Mouse (Mus musculus): ENCODE measurements at regions not wholly inside any gene's neighbourhood (a gene's known extent, or its start where the extent isn't known, plus 50 kb on each side); places are given as distances from the start of the nearest gene placed in this dataset.

DNA sequence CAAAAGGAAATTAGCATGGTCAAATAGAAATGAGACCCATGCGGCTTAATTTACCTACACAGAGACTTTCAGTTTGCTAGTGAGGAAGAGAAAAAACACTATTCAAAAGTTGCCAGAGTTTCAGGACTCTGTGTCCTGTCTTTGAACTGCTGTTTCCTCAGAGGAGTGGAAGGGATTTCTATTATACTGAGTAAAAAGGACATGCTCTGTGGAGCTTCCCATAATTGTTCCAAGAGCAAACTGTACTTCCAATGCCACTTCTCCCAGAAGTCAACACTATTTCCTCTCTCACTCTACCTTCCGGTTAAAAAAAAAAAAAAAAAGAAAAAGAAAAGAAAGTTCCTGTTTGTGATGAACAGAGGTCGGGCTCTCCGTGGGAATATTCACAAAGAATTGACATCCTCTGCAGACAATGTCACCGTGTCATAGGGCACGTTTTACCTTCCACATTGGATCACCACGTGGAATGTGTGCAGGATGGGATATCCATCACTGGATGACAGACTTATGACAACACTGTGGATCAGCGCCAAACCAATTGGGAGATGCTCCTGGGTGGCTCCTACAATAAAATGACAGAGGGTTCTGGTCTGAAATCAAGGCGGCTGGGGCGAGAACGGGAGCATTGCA, 377.5 kb downstream of the Gja1 start:
- no peaks in the 10 kb centered on the region for H3K36me3 ChIP-seq (ENCODE audit: insufficient read depth)
- no peaks in the 10 kb centered on the region for H3K27me3 ChIP-seq (ENCODE audit: insufficient read depth, low read length)
- no peak for TF ChIP-seq CTCF (IDR thresholded peaks at IDR 0.05; ENCODE audit: low read depth)
- no peak for DNase-seq
- no peak overlapping the region for H3K27ac ChIP-seq (ENCODE audit: low read depth, low read length)
- no peak for ATAC-seq
- H3K4me3 ChIP-seq (ENCODE audit: low read depth, low read length) = no peak overlapping the region
- no peaks in the 10 kb centered on the region for H3K9me3 ChIP-seq (ENCODE audit: low read length)
- H3K4me2 ChIP-seq (ENCODE audit: low read depth) = no peak overlapping the region
- H3K9ac ChIP-seq = no peak overlapping the region
- WGBS = 71% methylated on average over 11 of the region's 11 CpGs
- H3K4me1 ChIP-seq (ENCODE audit: insufficient read depth) = no peaks in the 10 kb centered on the region

DNA sequence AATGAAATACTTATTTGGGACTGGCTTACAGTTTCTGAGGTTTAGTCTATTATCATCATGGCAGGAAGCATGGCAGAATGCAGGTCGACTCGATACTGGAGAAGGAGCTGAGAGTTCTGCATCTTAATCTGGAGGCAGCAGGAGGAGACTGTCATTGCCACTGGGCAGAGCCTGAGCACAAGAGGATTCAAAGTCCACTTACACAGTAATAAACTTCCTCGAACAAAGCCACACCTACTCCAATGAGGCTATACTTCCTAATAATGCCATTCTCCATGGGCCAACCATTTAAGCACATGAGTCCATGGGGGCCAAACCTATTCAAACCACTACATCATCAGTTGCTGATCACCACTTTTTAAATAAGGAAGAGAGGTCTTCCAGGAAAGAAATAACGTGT, 393.5 kb downstream of the Gja1 start:
- no peaks in the 10 kb centered on the region for H3K9me3 ChIP-seq (ENCODE audit: low read length)
- H3K27me3 ChIP-seq (ENCODE audit: insufficient read depth, low read length) = no peaks in the 10 kb centered on the region
- no peak for DNase-seq
- no peaks in the 10 kb centered on the region for H3K36me3 ChIP-seq (ENCODE audit: insufficient read depth)
- H3K4me3 ChIP-seq (ENCODE audit: low read depth, low read length) = no peak overlapping the region
- H3K4me1 ChIP-seq (ENCODE audit: insufficient read depth) = no peaks in the 10 kb centered on the region
- no peak for TF ChIP-seq CTCF (IDR thresholded peaks at IDR 0.05; ENCODE audit: low read depth)
- WGBS = 88% methylated on average over 4 of the region's 4 CpGs
- no peak overlapping the region for H3K9ac ChIP-seq
- no peak for ATAC-seq
- H3K4me2 ChIP-seq (ENCODE audit: low read depth) = no peak overlapping the region
- H3K27ac ChIP-seq (ENCODE audit: low read depth, low read length) = no peak overlapping the region

GRCm38 (mm10) chr10:56782265-56782664, 405.1 kb downstream of the Gja1 start:
- H3K9ac ChIP-seq = no peak overlapping the region
- no peak for ATAC-seq
- no peaks in the 10 kb centered on the region for H3K4me1 ChIP-seq (ENCODE audit: insufficient read depth)
- no peaks in the 10 kb centered on the region for H3K9me3 ChIP-seq (ENCODE audit: low read length)
- no peak overlapping the region for H3K4me2 ChIP-seq (ENCODE audit: low read depth)
- TF ChIP-seq CTCF (IDR thresholded peaks at IDR 0.05; ENCODE audit: low read depth) = no peak
- no peak for DNase-seq
- no peaks in the 10 kb centered on the region for H3K36me3 ChIP-seq (ENCODE audit: insufficient read depth)
- WGBS = 86% methylated on average over 2 of the region's 2 CpGs
- no peaks in the 10 kb centered on the region for H3K27me3 ChIP-seq (ENCODE audit: insufficient read depth, low read length)
- no peak overlapping the region for H3K27ac ChIP-seq (ENCODE audit: low read depth, low read length)
- no peak overlapping the region for H3K4me3 ChIP-seq (ENCODE audit: low read depth, low read length)

DNA sequence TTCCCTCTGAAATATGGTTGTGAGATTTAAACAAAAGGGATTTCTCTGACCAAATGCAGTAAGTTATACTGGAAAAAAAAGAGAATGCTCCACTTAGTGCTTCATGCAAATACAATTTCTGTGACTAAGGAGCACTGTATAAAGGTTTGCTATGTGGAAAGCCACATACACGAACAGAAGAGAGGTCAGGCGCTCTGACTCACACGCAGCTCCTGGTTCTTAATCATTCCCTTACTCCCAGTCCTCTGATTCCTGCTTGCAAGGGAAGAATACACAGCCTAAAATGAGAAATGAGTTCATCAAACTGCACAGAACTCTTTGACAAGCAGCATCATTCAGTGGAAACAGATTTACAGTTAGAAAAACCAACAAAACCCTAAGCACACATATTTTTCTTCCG, 406.8 kb downstream of the Gja1 start:
- 89% methylated on average over 4 of the region's 4 CpGs for WGBS
- no peak for TF ChIP-seq CTCF (IDR thresholded peaks at IDR 0.05; ENCODE audit: low read depth)
- H3K4me2 ChIP-seq (ENCODE audit: low read depth) = no peak overlapping the region
- H3K4me1 ChIP-seq (ENCODE audit: insufficient read depth) = no peaks in the 10 kb centered on the region
- H3K4me3 ChIP-seq (ENCODE audit: low read depth, low read length) = no peak overlapping the region
- ATAC-seq = no peak
- no peaks in the 10 kb centered on the region for H3K27me3 ChIP-seq (ENCODE audit: insufficient read depth, low read length)
- no peak overlapping the region for H3K27ac ChIP-seq (ENCODE audit: low read depth, low read length)
- no peak for DNase-seq
- H3K9ac ChIP-seq = no peak overlapping the region
- H3K36me3 ChIP-seq (ENCODE audit: insufficient read depth) = no peaks in the 10 kb centered on the region
- H3K9me3 ChIP-seq (ENCODE audit: low read length) = no peaks in the 10 kb centered on the region

DNA sequence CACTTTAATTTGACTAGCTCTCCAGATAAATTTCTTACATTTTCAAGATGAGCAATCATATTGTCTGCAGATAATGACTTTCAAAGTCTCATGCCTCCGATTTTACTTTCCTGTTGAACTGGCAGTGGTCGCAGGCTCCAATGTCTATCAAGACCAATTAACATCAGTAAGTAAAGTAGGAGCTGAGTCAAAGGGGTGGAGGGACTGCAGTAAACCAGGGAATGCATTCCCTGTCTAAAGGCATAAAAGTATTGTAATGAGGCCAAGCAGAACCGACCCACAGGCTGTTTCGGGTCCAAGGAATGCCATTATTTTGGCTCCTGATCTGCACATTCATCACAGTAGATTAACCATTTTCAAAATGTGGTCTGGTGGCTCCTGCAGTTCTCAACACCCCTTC, 411.0 kb downstream of the Gja1 start:
- WGBS = 42% methylated on average over 4 of the region's 4 CpGs
- TF ChIP-seq CTCF (IDR thresholded peaks at IDR 0.05; ENCODE audit: low read depth) = no peak
- Histone ChIP-seq H3K9me3 (ENCODE audit: low read length) (no peaks in the 10 kb centered on the region), H3K4me3 (ENCODE audit: low read depth, low read length) (no peak overlapping the region), H3K4me2 (ENCODE audit: low read depth) (no peak overlapping the region), H3K4me1 (ENCODE audit: insufficient read depth) (no peaks in the 10 kb centered on the region), H3K27ac (ENCODE audit: low read depth, low read length) (no peak overlapping the region), H3K36me3 (ENCODE audit: insufficient read depth) (no peaks in the 10 kb centered on the region), H3K27me3 (ENCODE audit: insufficient read depth, low read length) (no peaks in the 10 kb centered on the region), H3K9ac (no peak overlapping the region)
- ATAC-seq (no peak), DNase-seq (no peak)

DNA sequence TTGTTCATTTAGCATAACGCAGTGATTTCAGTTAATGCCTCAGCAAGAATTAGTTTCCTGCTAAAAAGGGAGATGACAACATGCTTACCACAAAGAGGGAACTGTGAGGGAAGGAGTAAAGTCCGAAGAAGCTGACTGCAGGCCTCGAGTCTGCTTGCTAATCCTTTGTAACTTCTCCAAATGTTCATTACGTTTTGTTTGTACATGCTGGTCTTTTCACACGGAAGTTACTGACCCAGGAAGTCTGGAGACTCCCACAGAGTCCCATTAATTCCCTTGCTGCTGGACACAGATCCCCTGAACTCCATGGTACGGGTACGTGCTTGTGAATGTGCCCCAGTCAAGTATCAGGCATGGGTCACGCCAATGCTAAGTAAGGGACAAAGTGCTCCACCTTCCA, 415.9 kb downstream of the Gja1 start:
- DNase-seq (no peak), ATAC-seq (no peak)
- H3K4me2 ChIP-seq (ENCODE audit: low read depth) = no peak overlapping the region
- H3K9me3 ChIP-seq (ENCODE audit: low read length) = no peaks in the 10 kb centered on the region
- no peak overlapping the region for H3K4me3 ChIP-seq (ENCODE audit: low read depth, low read length)
- no peak for TF ChIP-seq CTCF (IDR thresholded peaks at IDR 0.05; ENCODE audit: low read depth)
- H3K27me3 ChIP-seq (ENCODE audit: insufficient read depth, low read length) = no peaks in the 10 kb centered on the region
- no peak overlapping the region for H3K9ac ChIP-seq
- H3K36me3 ChIP-seq (ENCODE audit: insufficient read depth) = no peaks in the 10 kb centered on the region
- WGBS = 29% methylated on average over 8 of the region's 8 CpGs
- no peaks in the 10 kb centered on the region for H3K4me1 ChIP-seq (ENCODE audit: insufficient read depth)
- H3K27ac ChIP-seq (ENCODE audit: low read depth, low read length) = no peak overlapping the region

DNA sequence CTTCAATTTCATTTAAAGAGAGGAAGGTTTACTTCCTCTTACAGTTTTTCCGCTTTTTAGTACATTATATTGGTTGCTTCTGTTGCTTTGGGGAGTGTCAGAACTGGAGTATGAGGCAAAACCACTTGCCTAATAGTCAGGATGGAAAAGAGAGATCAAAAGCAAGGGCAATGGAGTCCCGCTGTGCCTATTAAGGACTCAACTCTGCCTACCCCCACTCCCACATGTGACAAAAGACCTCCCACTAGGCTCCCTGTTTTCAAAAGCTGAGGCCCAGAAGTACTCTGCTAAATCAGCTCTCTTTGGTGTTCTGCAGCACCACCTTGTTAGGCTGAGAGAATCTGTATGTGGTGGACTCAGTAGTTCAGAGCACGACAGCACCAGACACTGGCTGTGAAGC, 418.3 kb downstream of the Gja1 start:
- Histone ChIP-seq H3K4me3 (ENCODE audit: low read depth, low read length) (no peak overlapping the region), H3K4me2 (ENCODE audit: low read depth) (no peak overlapping the region), H3K9ac (no peak overlapping the region), H3K27ac (ENCODE audit: low read depth, low read length) (no peak overlapping the region), H3K4me1 (ENCODE audit: insufficient read depth) (no peaks in the 10 kb centered on the region), H3K9me3 (ENCODE audit: low read length) (no peaks in the 10 kb centered on the region), H3K27me3 (ENCODE audit: insufficient read depth, low read length) (no peaks in the 10 kb centered on the region), H3K36me3 (ENCODE audit: insufficient read depth) (no peaks in the 10 kb centered on the region)
- TF ChIP-seq CTCF (IDR thresholded peaks at IDR 0.05; ENCODE audit: low read depth) = no peak
- no peak for ATAC-seq
- 22% methylated on average over 3 of the region's 3 CpGs for WGBS
- DNase-seq = no peak
